Mouse (Mus musculus) stomach, embryonic 16.5 days (tissue): Measurements from ENCODE around the gene Sgta. TPM values are rescaled to one million over a fixed set of nuclear protein-coding genes. Genes with fewer than 3 reads are reported as not detected.
A peak's percentile ranks its signal among the peaks of the same experiment; 100 is the strongest.

Source experiments
- ATAC-seq: fragments of 200-750 bp; cut with Nextera tagmentation; 2 replicates; pipeline ENCODE4 v1.8.0; 2017; ENCODE audit warnings: moderate number of reproducible peaks, moderate TSS enrichment; ENCODE audit not compliant: insufficient read depth, low FRiP score
- H3K27ac ChIP-seq: fragments of 300-500 bp; sonication (generic); 2 replicates; pipeline ENCODE4 v1.5.1; 2014; ENCODE audit warnings: low read length
- H3K27me3 ChIP-seq: fragments of 300-500 bp; sonication (generic); 2 replicates; pipeline ENCODE4 v1.6.1; 2014; ENCODE audit warnings: low read length, control low read depth, mixed read lengths; ENCODE audit not compliant: control insufficient read depth, insufficient read depth
- H3K36me3 ChIP-seq: fragments of 300-500 bp; sonication (generic); 2 replicates; pipeline ENCODE4 v1.6.1; 2014; ENCODE audit warnings: low read length; ENCODE audit not compliant: control insufficient read depth, insufficient read depth
- H3K4me1 ChIP-seq: fragments of 300-500 bp; sonication (generic); 2 replicates; pipeline ENCODE4 v1.6.1; 2014; ENCODE audit warnings: low read length, control low read depth, mixed read lengths; ENCODE audit not compliant: control insufficient read depth, insufficient read depth
- H3K4me2 ChIP-seq: fragments of 300-500 bp; sonication (generic); 2 replicates; pipeline ENCODE4 v1.6.1; 2014; ENCODE audit warnings: low read depth, low read length, mixed read lengths
- H3K4me3 ChIP-seq: fragments of 300-500 bp; sonication (generic); replicated peaks from 2 replicates; pipeline ENCODE4 v1.5.1; 2014; ENCODE audit warnings: mild to moderate bottlenecking, low read length
- H3K9ac ChIP-seq: fragments of 300-500 bp; sonication (generic); 2 replicates; pipeline ENCODE4 v1.6.1; 2014; ENCODE audit warnings: low read length
- H3K9me3 ChIP-seq: fragments of 300-500 bp; sonication (generic); replicated peaks from 2 replicates; pipeline ENCODE4 v1.6.1; 2016; ENCODE audit warnings: low read length, control low read depth; ENCODE audit not compliant: control insufficient read depth
- WGBS: fragments of 180-500 bp; shearing (Covaris S2); extraction: QIAGEN DNeasy Blood & Tissue Kit; methylation state at CpG from one replicate; pipeline ENCODE4 v1.1.7; 2014; 5-methylcytosine and 5-hydroxymethylcytosine counted together
- microRNA-seq: library from miRNA; unstranded; fragments of <30 nt; microRNA quantifications from one replicate; pipeline ENCODE4, GENCODE M21; 2016
- polyA plus RNA-seq: library from polyadenylated mRNA; unstranded; fragments of >200 nt; fragmentation: Nextera tagmentation; extraction: Ambion mirVana; gene quantifications from 2 replicates; pipeline ENCODE4 v1.2.1, GENCODE M21; 2015

Gene Sgta
- polyA plus RNA-seq, 1 experiment from 2014 or later = 163 TPM

DNA sequence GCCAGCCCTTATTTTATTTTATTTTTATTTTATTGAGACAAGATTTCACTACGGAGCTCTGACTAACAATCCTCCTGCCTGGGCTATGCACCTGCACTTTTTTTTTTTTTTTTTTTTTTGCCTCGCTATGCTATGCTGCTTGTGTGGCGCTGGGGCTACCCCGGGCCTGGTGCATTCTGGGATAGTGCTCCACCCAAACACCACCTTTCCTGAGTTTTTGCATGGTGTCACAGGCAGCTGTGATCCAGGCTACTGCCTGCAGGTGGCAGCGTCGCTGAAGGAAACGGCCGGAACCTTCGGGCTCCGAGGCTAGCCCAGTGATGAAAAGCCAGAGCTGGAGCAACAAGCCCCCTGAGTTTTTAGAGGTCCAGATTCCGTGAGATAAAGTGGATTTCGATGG is 61.2 kb downstream of the Sgta start:
- WGBS = 12% methylated on average over 12 of the region's 12 CpGs
- no peak; the same call in 1 of the 2 replicates for ATAC-seq
- H3K36me3 ChIP-seq = no peaks in the 10 kb centered on the region

DNA sequence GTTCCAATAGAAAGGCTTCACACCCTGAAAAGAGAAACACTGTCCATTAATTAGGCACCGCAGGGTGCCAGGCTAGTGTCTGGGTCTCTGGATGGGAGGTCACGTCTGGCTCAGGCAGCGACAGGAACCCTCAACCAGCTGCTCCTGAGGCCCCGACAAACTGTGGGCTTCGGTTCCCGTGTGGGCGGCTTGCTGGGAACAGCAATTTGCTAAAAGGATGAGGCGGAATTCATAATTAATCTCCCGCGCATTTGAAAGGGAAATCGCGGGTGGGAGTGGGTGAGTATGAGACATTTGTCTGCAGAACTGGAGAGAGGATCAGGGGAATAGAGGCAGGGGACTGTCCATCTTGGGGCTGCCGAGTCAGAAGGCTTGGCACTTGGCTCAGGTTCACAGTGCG is 62.0 kb downstream of the Sgta start:
- ATAC-seq = no peak

More for the DNA sequence above, 61.2 kb downstream of the Sgta start:
- H3K4me3 ChIP-seq = no peak overlapping the region
- no peak overlapping the region for H3K9ac ChIP-seq
- no peaks in the 10 kb centered on the region; the same call in 1 of the 2 replicates for H3K27me3 ChIP-seq
- H3K4me1 ChIP-seq = peaks cover 4% of the 10 kb centered on the region; the same call in 1 of the 2 replicates
- no peaks in the 10 kb centered on the region for H3K9me3 ChIP-seq
- H3K27ac ChIP-seq = no peak overlapping the region
- no peak overlapping the region for H3K4me2 ChIP-seq

DNA sequence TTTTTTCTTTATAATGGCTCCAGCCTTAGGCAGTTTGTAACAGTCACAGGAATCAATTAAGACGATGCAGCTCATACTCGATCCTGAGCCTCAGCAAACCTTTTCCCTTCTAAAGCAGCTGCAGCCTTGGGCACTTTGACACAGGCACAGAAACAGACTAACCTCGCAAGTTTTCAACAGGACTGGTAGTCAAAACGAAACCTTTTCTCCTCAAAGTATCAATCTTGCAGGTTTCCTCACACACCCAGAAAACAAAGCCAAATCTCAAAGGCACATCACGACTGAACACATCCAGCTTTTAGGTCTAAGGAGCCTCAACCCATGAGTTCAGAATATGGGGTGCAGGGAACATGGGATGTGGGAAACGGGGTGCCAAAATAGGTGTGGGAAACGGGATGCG is 62.6 kb downstream of the Sgta start:
- ATAC-seq = no peak
- H3K9ac ChIP-seq = no peak overlapping the region
- WGBS = 78% methylated on average over 8 of the region's 8 CpGs

More for the DNA sequence above, 62.0 kb downstream of the Sgta start:
- Histone ChIP-seq H3K27ac (no peak overlapping the region), H3K4me1 (peaks cover 4% of the 10 kb centered on the region; the same call in 1 of the 2 replicates), H3K9me3 (no peaks in the 10 kb centered on the region), H3K9ac (no peak overlapping the region), H3K36me3 (no peaks in the 10 kb centered on the region), H3K4me3 (no peak overlapping the region), H3K4me2 (no peak overlapping the region), H3K27me3 (no peaks in the 10 kb centered on the region; the same call in none of the 2 replicates)
- WGBS = 38% methylated on average over 14 of the region's 14 CpGs

DNA sequence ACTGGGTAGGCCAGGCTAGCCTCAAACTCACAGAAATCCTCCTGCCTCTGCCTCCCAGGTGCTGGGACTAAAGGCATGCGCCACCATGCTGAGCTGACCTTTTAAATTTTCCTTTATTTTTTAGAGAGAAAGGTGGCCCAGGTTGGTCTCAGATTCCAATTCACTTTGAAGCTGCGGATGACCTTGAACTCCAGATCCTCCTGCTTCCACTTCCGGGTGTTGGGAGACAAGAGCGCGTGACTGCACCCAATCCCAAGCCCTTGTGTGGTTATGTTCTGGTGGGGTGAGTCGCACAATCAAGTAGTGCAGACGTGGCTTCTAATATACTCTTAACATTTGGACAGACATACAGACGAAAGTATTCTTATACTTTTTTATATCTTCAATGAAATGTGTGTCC is 63.5 kb downstream of the Sgta start:
- 91% methylated on average over 8 of the region's 8 CpGs for WGBS
- no peak overlapping the region for H3K9ac ChIP-seq
- ATAC-seq = no peak

More for the DNA sequence above, 62.6 kb downstream of the Sgta start:
- H3K4me1 ChIP-seq = peaks cover 4% of the 10 kb centered on the region; the same call in 1 of the 2 replicates
- no peak overlapping the region for H3K4me2 ChIP-seq
- H3K27me3 ChIP-seq = no peaks in the 10 kb centered on the region; the same call in none of the 2 replicates
- no peaks in the 10 kb centered on the region for H3K9me3 ChIP-seq
- no peak overlapping the region for H3K4me3 ChIP-seq
- no peaks in the 10 kb centered on the region for H3K36me3 ChIP-seq
- no peak overlapping the region for H3K27ac ChIP-seq

DNA sequence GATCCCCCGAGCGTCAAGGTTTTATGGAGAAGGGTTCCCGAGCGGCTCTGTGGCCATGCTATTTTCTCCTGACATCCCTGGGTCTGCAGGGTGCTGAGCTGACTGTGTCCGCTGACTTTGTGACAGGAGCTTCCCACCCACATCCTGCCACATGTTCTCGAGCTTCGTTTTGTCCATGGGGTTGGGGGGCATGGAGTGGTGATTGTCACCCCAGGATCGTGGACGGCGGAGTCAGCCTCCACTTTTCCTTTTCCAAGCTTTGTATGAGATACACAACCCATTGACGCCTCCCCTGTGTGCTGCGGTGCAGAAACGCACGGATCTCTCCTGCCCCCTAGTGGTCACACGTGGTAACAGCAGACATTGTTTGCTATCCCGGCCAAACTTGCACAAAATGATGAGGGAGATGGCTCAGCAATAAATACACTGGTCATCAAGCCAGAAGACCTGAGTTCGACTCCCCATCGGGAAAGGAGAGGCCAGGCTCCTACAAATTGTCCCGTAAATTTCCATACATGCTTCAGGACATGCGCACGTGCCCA is 64.8 kb downstream of the Sgta start:
- H3K27me3 ChIP-seq = no peaks in the 10 kb centered on the region; the same call in none of the 2 replicates
- peak overlapping the region; percentile 32 for H3K4me2 ChIP-seq
- ATAC-seq = no peak
- no peaks in the 10 kb centered on the region for H3K36me3 ChIP-seq
- peaks cover 4% of the 10 kb centered on the region; the same call in 1 of the 2 replicates for H3K4me1 ChIP-seq
- no peaks in the 10 kb centered on the region for H3K9me3 ChIP-seq
- WGBS = 11% methylated on average over 21 of the region's 21 CpGs
- H3K27ac ChIP-seq = no peak overlapping the region
- H3K9ac ChIP-seq = peak overlapping the region; percentile 45; the same call in 1 of the 2 replicates
- no peak overlapping the region for H3K4me3 ChIP-seq

More for the DNA sequence above, 63.5 kb downstream of the Sgta start:
- H3K4me3 ChIP-seq = no peak overlapping the region
- no peak overlapping the region for H3K4me2 ChIP-seq
- H3K27me3 ChIP-seq = no peaks in the 10 kb centered on the region; the same call in none of the 2 replicates
- peaks cover 4% of the 10 kb centered on the region; the same call in 1 of the 2 replicates for H3K4me1 ChIP-seq
- H3K27ac ChIP-seq = no peak overlapping the region
- H3K9me3 ChIP-seq = no peaks in the 10 kb centered on the region
- H3K36me3 ChIP-seq = no peaks in the 10 kb centered on the region

DNA sequence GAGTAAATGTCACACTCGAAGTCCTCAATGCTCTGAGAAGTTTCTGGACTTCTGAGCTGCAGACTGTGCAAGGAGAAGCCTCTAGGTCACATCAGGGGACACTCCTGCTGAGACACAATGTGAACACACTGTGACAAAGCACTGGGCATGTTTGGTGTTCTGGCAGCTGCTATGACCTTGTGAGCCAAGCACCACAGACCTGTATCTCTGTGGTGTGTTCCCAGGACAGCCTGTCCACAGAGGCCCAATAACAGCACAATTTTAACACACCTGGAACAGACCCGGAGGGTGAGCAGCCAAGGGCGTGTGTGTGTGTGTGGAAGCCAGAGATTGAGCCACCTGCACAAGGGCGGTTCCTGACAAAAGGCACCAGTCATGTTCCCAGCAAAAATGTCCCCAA is 65.4 kb downstream of the Sgta start:
- no peak for ATAC-seq
- no peaks in the 10 kb centered on the region for H3K9me3 ChIP-seq
- no peak overlapping the region for H3K4me2 ChIP-seq
- no peaks in the 10 kb centered on the region; the same call in none of the 2 replicates for H3K27me3 ChIP-seq
- H3K9ac ChIP-seq = peak overlapping the region; percentile 45; the same call in 1 of the 2 replicates
- H3K4me1 ChIP-seq = peaks cover 1% of the 10 kb centered on the region; the same call in 1 of the 2 replicates
- 42% methylated on average over 4 of the region's 4 CpGs for WGBS
- no peak overlapping the region for H3K4me3 ChIP-seq
- no peak overlapping the region for H3K27ac ChIP-seq
- no peaks in the 10 kb centered on the region for H3K36me3 ChIP-seq

Small RNAs within 50 kb of the gene (microRNA-seq; reads per million reads assigned to microRNA genes)
- gene Mir5615-1 = not detected
- not detected for gene Mir5615-2

Other genes starting within 250 kb of the Sgta start
- 0.65 and 8.4 TPM in 2 replicates for gene Jsrp1, start 246.7 kb downstream of the Sgta start, polyA plus RNA-seq
- gene Oaz1, start 233.5 kb downstream of the Sgta start, polyA plus RNA-seq = 1,560 and 1,582 TPM in 2 replicates
- 0.05 and 0.12 TPM in 2 replicates for gene Lingo3, start 216.1 kb downstream of the Sgta start, polyA plus RNA-seq
- 192 and 210 TPM in 2 replicates for gene Lsm7, start 205.0 kb downstream of the Sgta start, polyA plus RNA-seq
- 40.0 and 42.7 TPM in 2 replicates for gene Sppl2b, start 204.9 kb downstream of the Sgta start, polyA plus RNA-seq
- 0.06 TPM in 1 of 2 replicates, not detected in the other for gene Tmprss9, start 188.3 kb downstream of the Sgta start, polyA plus RNA-seq
- 288 and 309 TPM in 2 replicates for gene Timm13, start 159.2 kb downstream of the Sgta start, polyA plus RNA-seq
- gene Lmnb2, start 141.9 kb downstream of the Sgta start, polyA plus RNA-seq = 43.4 and 43.9 TPM in 2 replicates
- 34.8 and 40.9 TPM in 2 replicates for gene Gadd45b, start 130.1 kb downstream of the Sgta start, polyA plus RNA-seq
- gene Gng7, start 45.2 kb downstream of the Sgta start, polyA plus RNA-seq = 5.2 and 6.1 TPM in 2 replicates
- 0.49 and 0.57 TPM in 2 replicates for gene Diras1, start 34.5 kb downstream of the Sgta start, polyA plus RNA-seq
- gene Slc39a3, start 22.8 kb downstream of the Sgta start, polyA plus RNA-seq = 18.2 and 20.9 TPM in 2 replicates
- 55.4 and 64.4 TPM in 2 replicates for gene Thop1, start 9.9 kb upstream of the Sgta start, polyA plus RNA-seq
- 14.5 and 18.9 TPM in 2 replicates for gene Creb3l3, start 38.7 kb upstream of the Sgta start, polyA plus RNA-seq
- 143 and 145 TPM in 2 replicates for gene Map2k2, start 45.7 kb upstream of the Sgta start, polyA plus RNA-seq
- 36.6 and 47.4 TPM in 2 replicates for gene Zbtb7a, start 75.0 kb upstream of the Sgta start, polyA plus RNA-seq
- 34.8 and 35.8 TPM in 2 replicates for gene Pias4, start 107.7 kb upstream of the Sgta start, polyA plus RNA-seq
- gene Eef2, start 116.5 kb upstream of the Sgta start, polyA plus RNA-seq = 533 and 575 TPM in 2 replicates
- gene Dapk3, start 122.8 kb upstream of the Sgta start, polyA plus RNA-seq = 30.5 and 32.4 TPM in 2 replicates
- not detected in 2 replicates for gene 4930442H23Rik, start 123.7 kb upstream of the Sgta start, polyA plus RNA-seq
- 0.57 TPM in 1 of 2 replicates, not detected in the other for gene Nmrk2, start 141.9 kb upstream of the Sgta start, polyA plus RNA-seq
- gene Atcay, start 170.7 kb upstream of the Sgta start, polyA plus RNA-seq = 1.5 TPM in 2 replicates
- 5.3 and 5.9 TPM in 2 replicates for gene Zfr2, start 173.0 kb upstream of the Sgta start, polyA plus RNA-seq
- 3.6 and 4.2 TPM in 2 replicates for gene Matk, start 192.8 kb upstream of the Sgta start, polyA plus RNA-seq
- 197 and 220 TPM in 2 replicates for gene Mrpl54, start 206.8 kb upstream of the Sgta start, polyA plus RNA-seq
- 61.6 and 66.9 TPM in 2 replicates for gene Apba3, start 206.8 kb upstream of the Sgta start, polyA plus RNA-seq
- 29.1 and 35.7 TPM in 2 replicates for gene Tjp3, start 231.4 kb upstream of the Sgta start, polyA plus RNA-seq
- gene Pip5k1c, start 232.8 kb upstream of the Sgta start, polyA plus RNA-seq = 40.8 and 41.8 TPM in 2 replicates